Mouse (Mus musculus): Measurements from ENCODE around the gene Cmss1.

- TF ChIP-seq TAL1 (IDR thresholded peaks at IDR 0.05; ENCODE audit: low read length) (no peak), GATA1 (IDR thresholded peaks at IDR 0.05; ENCODE audit: low read length) (no peak)
Observed at GRCm38 (mm10) chr16:57560185-57560584, 46.5 kb downstream of the Cmss1 start.
